Comparison of ENCODE assay signal across 17 mouse cellular contexts in genomic region chr12:100470295-100470694, GRCm38 (mm10). TPM values are rescaled to one million over a fixed set of nuclear protein-coding genes. Genes with fewer than 3 reads are reported as not detected.
DNase-seq lines count a peak whose midpoint lies in the region; ATAC-seq and TF ChIP-seq lines count a peak whose summit lies in the region.
"Had no signal": no experiment of that assay in that cellular context is flagged by ENCODE, and none has a peak within 500 bp of the region (broad histone marks: within the 10 kb centered on the region; RNA-seq: fewer than 3 reads in every experiment).

No protein-coding gene starts in this region.

- no peaks in the 10 kb centered on the region for H3K9me3 ChIP-seq in stomach, embryonic 16.5 days (replicated peaks; ENCODE audit: control insufficient read depth, low read length)
- H3K9me3 ChIP-seq in stomach, postnatal 0 days (ENCODE audit: control insufficient read depth, low read length): no peaks in the 10 kb centered on the region
- H3K9me3 ChIP-seq: forebrain, embryonic 13.5 days; G1E; heart, embryonic 15.5 days; hindbrain, embryonic 13.5 days; midbrain, embryonic 12.5 days; neural tube, embryonic 15.5 days had no signal

- DNase-seq in heart, adult 9 months (ENCODE audit: low spot score in 2 of 2): peak; percentile 27 to 32
- no peak for DNase-seq in heart, postnatal 36 days
- DNase-seq in kidney, postnatal 25 days: peak; percentile 32 to 50
- DNase-seq in kidney, adult 18-20 months: no peak
- DNase-seq in stomach, postnatal 0 days (ENCODE audit: low spot score): no peak
- no peak for DNase-seq in adrenal gland, postnatal 14 days
- DNase-seq: cerebellum, adult 11-12 months; cerebellum, postnatal 14 days; kidney, adult 11 months had no signal

- intact Hi-C loops in heart, postnatal 36 days (cut with DNase I): loop anchor here (5.0 kb wide), 1 partner anchor 33 kb away; no protein-coding TSS in a partner anchor

- no peaks in the 10 kb centered on the region for H3K27me3 ChIP-seq in stomach, embryonic 16.5 days (ENCODE audit: control insufficient read depth, insufficient read depth, low read length)
- H3K27me3 ChIP-seq in stomach, postnatal 0 days (ENCODE audit: control insufficient read depth, insufficient read depth, low read length): no peaks in the 10 kb centered on the region
- H3K27me3 ChIP-seq: forebrain, embryonic 13.5 days; heart, embryonic 15.5 days; hindbrain, embryonic 13.5 days; midbrain, embryonic 12.5 days; neural tube, embryonic 15.5 days; Patski had no signal

- H3K36me3 ChIP-seq in stomach, embryonic 16.5 days (ENCODE audit: control insufficient read depth, insufficient read depth, low read length): no peaks in the 10 kb centered on the region
- no peaks in the 10 kb centered on the region; the same call in 1 of the 2 replicates for H3K36me3 ChIP-seq in stomach, postnatal 0 days (ENCODE audit: control insufficient read depth, insufficient read depth, low read length)
- H3K36me3 ChIP-seq: heart, embryonic 15.5 days had no signal

- no peak for TF ChIP-seq CTCF in stomach, postnatal 0 days (IDR thresholded peaks at IDR 0.05; ENCODE audit: low read depth)

- WGBS in stomach, embryonic 16.5 days: 82% methylated on average over 9 of the region's 9 CpGs
- WGBS in stomach, postnatal 0 days: 76% methylated on average over 9 of the region's 9 CpGs

- H3K4me2 ChIP-seq in stomach, embryonic 16.5 days (ENCODE audit: low read depth, low read length): no peak overlapping the region
- no peak overlapping the region for H3K4me2 ChIP-seq in stomach, postnatal 0 days (replicated peaks; ENCODE audit: low read depth)
- H3K4me2 ChIP-seq: forebrain, embryonic 13.5 days; heart, embryonic 15.5 days; hindbrain, embryonic 13.5 days; midbrain, embryonic 12.5 days; neural tube, embryonic 15.5 days had no signal

- no peak overlapping the region for H3K4me3 ChIP-seq in stomach, embryonic 16.5 days (replicated peaks; ENCODE audit: low read length)
- no peak overlapping the region for H3K4me3 ChIP-seq in stomach, postnatal 0 days (ENCODE audit: low read depth, low read length)
- H3K4me3 ChIP-seq: forebrain, embryonic 13.5 days; heart, embryonic 15.5 days; hindbrain, embryonic 13.5 days; midbrain, embryonic 12.5 days; neural tube, embryonic 15.5 days had no signal

- ATAC-seq in stomach, embryonic 16.5 days (ENCODE audit: insufficient read depth, low FRiP score): no peak
- no peak for ATAC-seq in stomach, postnatal 0 days (ENCODE audit: low FRiP score, low TSS enrichment)
- ATAC-seq: forebrain, embryonic 13.5 days; Patski had no signal

- no peaks in the 10 kb centered on the region for H3K4me1 ChIP-seq in stomach, embryonic 16.5 days (ENCODE audit: control insufficient read depth, insufficient read depth, low read length)
- H3K4me1 ChIP-seq in stomach, postnatal 0 days (replicated peaks; ENCODE audit: control insufficient read depth, insufficient read depth): no peaks in the 10 kb centered on the region
- H3K4me1 ChIP-seq: forebrain, embryonic 13.5 days; midbrain, embryonic 12.5 days; neural tube, embryonic 15.5 days had no signal

- H3K9ac ChIP-seq in stomach, embryonic 16.5 days (ENCODE audit: low read length): no peak overlapping the region
- H3K9ac ChIP-seq in stomach, postnatal 0 days (ENCODE audit: low read length): no peak overlapping the region
- H3K9ac ChIP-seq: heart, embryonic 15.5 days; hindbrain, embryonic 13.5 days; midbrain, embryonic 12.5 days; neural tube, embryonic 15.5 days had no signal

- H3K27ac ChIP-seq in stomach, embryonic 16.5 days (ENCODE audit: low read length): 0 out of 2 replicates have a peak overlapping the region, but pooled peaks have one; percentile 38
- no peak overlapping the region for H3K27ac ChIP-seq in stomach, postnatal 0 days (replicated peaks)
- H3K27ac ChIP-seq: forebrain, embryonic 13.5 days; heart, embryonic 15.5 days; hindbrain, embryonic 13.5 days; midbrain, embryonic 12.5 days; neural tube, embryonic 15.5 days had no signal

- no peak for TF ChIP-seq EP300 in stomach, postnatal 0 days (optimal IDR thresholded peaks at IDR 0.05)

RNA-seq across cellular contexts. Expression of gene Ttc7b, which starts 50.3 kb away (rescaled TPM):
- total RNA-seq in heart, postnatal 36 days (2021): 10 to 100 TPM; 76.2 to 88.0 TPM
- 2.8 and 3.5 TPM in 2 replicates for polyA plus RNA-seq in stomach, embryonic 16.5 days (2015; fragmentation: Nextera tagmentation; extraction: Ambion mirVana)
- polyA plus RNA-seq in stomach, postnatal 0 days (2015; fragmentation: Nextera tagmentation; extraction: Ambion mirVana): 2.4 and 3.4 TPM in 2 replicates
- 72.5 and 74.6 TPM in 2 replicates for total RNA-seq in adrenal gland, postnatal 14 days (2021)

Comparison
In these comparisons a context has a peak if more than half of its experiments do, and no peak if none do; other contexts are left out.
1. DNase-seq: peak in heart, adult 9 months (2 of 2) and kidney, postnatal 25 days (2 of 2); none in heart, postnatal 36 days (0 of 2), kidney, adult 18-20 months (single experiment), stomach, postnatal 0 days (single experiment) and adrenal gland, postnatal 14 days (single experiment).